Comparison of ENCODE assay signal across 28 mouse cellular contexts in genomic region chr4:55697108-55697507, GRCm38 (mm10).
A peak's percentile ranks its signal among the peaks of the same experiment; 100 is the strongest.
DNase-seq lines count a peak whose midpoint lies in the region; ATAC-seq and TF ChIP-seq lines count a peak whose summit lies in the region.
"Had no signal": no experiment of that assay in that cellular context is flagged by ENCODE, and none has a peak within 500 bp of the region (broad histone marks: within the 10 kb centered on the region; RNA-seq: fewer than 3 reads in every experiment).

No protein-coding gene starts in this region.

- no peaks in the 10 kb centered on the region for H3K9me3 ChIP-seq in midbrain, embryonic 16.5 days (replicated peaks; ENCODE audit: control insufficient read depth, low read length, poor library complexity, severe bottlenecking)
- H3K9me3 ChIP-seq: embryonic facial prominence, embryonic 15.5 days; heart, embryonic 13.5 days; hindbrain, embryonic 15.5 days; intestine, embryonic 15.5 days; limb, embryonic 12.5 days; neural tube, embryonic 15.5 days; stomach, embryonic 15.5 days had no signal

- DNase-seq in heart, adult 11 months, result peak; percentile 85
- no peak for DNase-seq in heart, postnatal 25 days (ENCODE audit: low spot score)
- peak; percentile 9 for DNase-seq in left cerebral cortex, postnatal 4 days
- DNase-seq in left cerebral cortex, adult 8-10 months (ENCODE audit: low spot score in 2 of 2), result no peak
- peak; percentile 58 for DNase-seq in MN1 (ENCODE audit: low spot score)
- no peak for DNase-seq in kidney, postnatal 4 days
- DNase-seq in kidney, adult 2 months, result no peak
- DNase-seq: cerebellum, adult 8-10 months; embryo, embryonic 11 days; gastrocnemius, postnatal 25 days; heart, adult 2 months; kidney, adult 9 months; liver, postnatal 0 days; thymus, adult 2 months; thymus, postnatal 4 days had no signal

- H3K36me3 ChIP-seq in midbrain, embryonic 16.5 days (ENCODE audit: control insufficient read depth, insufficient read depth, low read length), result no peaks in the 10 kb centered on the region
- no peaks in the 10 kb centered on the region for H3K36me3 ChIP-seq in kidney, adult 2 months (ENCODE audit: control insufficient read depth, insufficient read depth, low read length)
- H3K36me3 ChIP-seq: embryonic facial prominence, embryonic 15.5 days; G1E; heart, embryonic 13.5 days; hindbrain, embryonic 15.5 days; intestine, embryonic 15.5 days; limb, embryonic 12.5 days; neural tube, embryonic 15.5 days; stomach, embryonic 15.5 days had no signal

- TF ChIP-seq CTCF in kidney, adult 2 months (conservative IDR thresholded peaks at IDR 0.05; ENCODE audit: insufficient read depth, insufficient read length, low read depth, low read length), result no peak

- no peak overlapping the region for H3K4me3 ChIP-seq in midbrain, embryonic 16.5 days (ENCODE audit: low read depth, low read length)
- no peak overlapping the region for H3K4me3 ChIP-seq in kidney, adult 2 months (ENCODE audit: insufficient read depth, low read depth, low read length)
- H3K4me3 ChIP-seq: embryonic facial prominence, embryonic 15.5 days; heart, adult 2 months; heart, embryonic 13.5 days; hindbrain, embryonic 15.5 days; intestine, embryonic 15.5 days; limb, embryonic 12.5 days; neural tube, embryonic 15.5 days; stomach, embryonic 15.5 days had no signal

- H3K9ac ChIP-seq in midbrain, embryonic 16.5 days (ENCODE audit: low read depth, low read length), result no peak overlapping the region
- H3K9ac ChIP-seq: embryonic facial prominence, embryonic 15.5 days; heart, embryonic 13.5 days; hindbrain, embryonic 15.5 days; intestine, embryonic 15.5 days; limb, embryonic 12.5 days; liver, postnatal 0 days; neural tube, embryonic 15.5 days; stomach, embryonic 15.5 days had no signal

- ATAC-seq in midbrain, embryonic 16.5 days, result peak; percentile 39; the same call in 1 of the 2 replicates
- ATAC-seq: forebrain, embryonic 14.5 days; intestine, embryonic 15.5 days; liver, postnatal 0 days; lung, postnatal 0 days had no signal

- no peak overlapping the region for H3K4me2 ChIP-seq in midbrain, embryonic 16.5 days (ENCODE audit: low read length)
- H3K4me2 ChIP-seq: embryonic facial prominence, embryonic 15.5 days; heart, embryonic 13.5 days; hindbrain, embryonic 15.5 days; intestine, embryonic 15.5 days; limb, embryonic 12.5 days; liver, embryonic 11.5 days; neural tube, embryonic 15.5 days; stomach, embryonic 15.5 days had no signal

- no peaks in the 10 kb centered on the region for H3K27me3 ChIP-seq in midbrain, embryonic 16.5 days (ENCODE audit: control insufficient read depth, insufficient read depth, low read depth, low read length)
- no peaks in the 10 kb centered on the region for H3K27me3 ChIP-seq in kidney, adult 2 months (replicated peaks; ENCODE audit: control insufficient read depth, insufficient read depth, low read length)
- H3K27me3 ChIP-seq: CH12.LX; embryonic facial prominence, embryonic 15.5 days; hindbrain, embryonic 15.5 days; intestine, embryonic 15.5 days; limb, embryonic 12.5 days; neural tube, embryonic 15.5 days; stomach, embryonic 15.5 days had no signal

- no peak overlapping the region for H3K27ac ChIP-seq in midbrain, embryonic 16.5 days (ENCODE audit: low read length)
- no peak overlapping the region for H3K27ac ChIP-seq in kidney, adult 2 months (ENCODE audit: insufficient read depth, low read depth, low read length)
- H3K27ac ChIP-seq: embryonic facial prominence, embryonic 15.5 days; heart, adult 2 months; heart, embryonic 13.5 days; hindbrain, embryonic 15.5 days; intestine, embryonic 15.5 days; limb, embryonic 12.5 days; neural tube, embryonic 15.5 days; stomach, embryonic 15.5 days had no signal

- no peak for TF ChIP-seq POLR2A in kidney, adult 2 months (IDR thresholded peaks at IDR 0.05; ENCODE audit: low read depth, low read length)

- WGBS in midbrain, embryonic 16.5 days, result 30% methylated on average over 12 of the region's 12 CpGs
- 70% methylated on average over 12 of the region's 12 CpGs for WGBS in kidney, adult 2 months

- peaks cover 5% of the 10 kb centered on the region; the same call in 1 of the 2 replicates for H3K4me1 ChIP-seq in midbrain, embryonic 16.5 days (ENCODE audit: control insufficient read depth, insufficient read depth, low read length)
- no peaks in the 10 kb centered on the region for H3K4me1 ChIP-seq in kidney, adult 2 months (ENCODE audit: control insufficient read depth, insufficient read depth, low read length)
- H3K4me1 ChIP-seq: neural tube, embryonic 15.5 days had no signal

- intact Hi-C loops in heart, postnatal 25 days (cut with DNase I), result loop anchor here (5.0 kb wide), 1 partner anchor 35 kb away; no protein-coding TSS in a partner anchor
- intact Hi-C loops in left cerebral cortex, postnatal 4 days (cut with DNase I), result no loop called here

Comparison
In these comparisons a context has a peak if more than half of its experiments do, and no peak if none do; other contexts are left out.
1. DNase-seq: peak in heart, adult 11 months (single experiment), left cerebral cortex, postnatal 4 days (single experiment) and MN1 (single experiment); none in heart, postnatal 25 days (single experiment), left cerebral cortex, adult 8-10 months (0 of 2), kidney, postnatal 4 days (0 of 2) and kidney, adult 2 months (single experiment).